Mouse (Mus musculus) macrophage (primary cell): Measurements from ENCODE around the gene Spata32. TPM values are rescaled to one million over a fixed set of nuclear protein-coding genes. Genes with fewer than 3 reads are reported as not detected.

Experiments used
- H3K27ac ChIP-seq: fragments of 350-480 bp; formaldehyde crosslinking; 2 replicates; pipeline ENCODE4 v1.9.0; 2021
- H3K36me3 ChIP-seq: fragments of 350-480 bp; formaldehyde crosslinking; 2 replicates; pipeline ENCODE4 v1.9.0; 2021; ENCODE audit errors: inconsistent target
- H3K4me3 ChIP-seq: fragments of 350-480 bp; formaldehyde crosslinking; 2 replicates; pipeline ENCODE4 v1.9.0; 2021; ENCODE audit errors: inconsistent target
- H3K79me2 ChIP-seq: fragments of 350-480 bp; formaldehyde crosslinking; 2 replicates; pipeline ENCODE4 v1.9.0; 2021; ENCODE audit errors: inconsistent target
- WGBS: methylation state at CpG from one replicate; pipeline ENCODE4 v1.1.7; 2026; ENCODE audit warnings: inconsistent platforms; ENCODE audit not compliant: missing documents; 5-methylcytosine and 5-hydroxymethylcytosine counted together
- polyA plus RNA-seq: library from polyadenylated mRNA; stranded (reverse); fragments of 250-400 nt; gene quantifications from 3 replicates; pipeline ENCODE4 v1.2.4, GENCODE M21; 2018; ENCODE audit warnings: inconsistent platforms

The Spata32 gene
- polyA plus RNA-seq, 1 experiment from 2014 or later: not detected

GRCm38 (mm10) chr11:103202376-103202775, 15.9 kb downstream of the Spata32 start:
- no peak overlapping the region for H3K27ac ChIP-seq
- no peaks in the 10 kb centered on the region for H3K79me2 ChIP-seq
- H3K36me3 ChIP-seq: peaks cover 13% of the 10 kb centered on the region; the same call in 1 of the 2 replicates
- no peak overlapping the region for H3K4me3 ChIP-seq

GRCm38 (mm10) chr11:103201664-103202063, 16.6 kb downstream of the Spata32 start:
- no peaks in the 10 kb centered on the region for H3K79me2 ChIP-seq
- no peak overlapping the region for H3K27ac ChIP-seq
- H3K4me3 ChIP-seq: no peak overlapping the region
- peaks cover 20% of the 10 kb centered on the region; the same call in 1 of the 2 replicates for H3K36me3 ChIP-seq
- 37% methylated on average over 6 of the region's 6 CpGs for WGBS

GRCm38 (mm10) chr11:103198911-103199803, 19.1 kb downstream of the Spata32 start:
- 84% methylated on average over 33 of the region's 59 CpGs for WGBS
- no peak overlapping the region for H3K27ac ChIP-seq
- peaks cover 45% of the 10 kb centered on the region for H3K36me3 ChIP-seq
- H3K79me2 ChIP-seq: no peaks in the 10 kb centered on the region
- no peak overlapping the region for H3K4me3 ChIP-seq

- Histone ChIP-seq H3K36me3 (peaks cover 52% of the 10 kb centered on the region), H3K79me2 (no peaks in the 10 kb centered on the region), H3K27ac (no peak overlapping the region), H3K4me3 (no peak overlapping the region)
- 90% methylated on average over 16 of the region's 16 CpGs for WGBS
These were observed 19.9 kb downstream of the Spata32 start for GRCm38 (mm10) chr11:103198339-103198738.

- Histone ChIP-seq H3K36me3 (peaks cover 60% of the 10 kb centered on the region), H3K79me2 (no peaks in the 10 kb centered on the region), H3K4me3 (no peak overlapping the region), H3K27ac (no peak overlapping the region)
- WGBS: 92% methylated on average over 4 of the region's 4 CpGs
These were observed 20.9 kb downstream of the Spata32 start for GRCm38 (mm10) chr11:103197340-103197739.

GRCm38 (mm10) chr11:103195656-103196055, 22.6 kb downstream of the Spata32 start:
- no peaks in the 10 kb centered on the region for H3K79me2 ChIP-seq
- no peak overlapping the region for H3K27ac ChIP-seq
- no peak overlapping the region for H3K4me3 ChIP-seq
- H3K36me3 ChIP-seq: peaks cover 74% of the 10 kb centered on the region
- WGBS: 94% methylated on average over 5 of the region's 5 CpGs

GRCm38 (mm10) chr11:103195236-103195635, 23.0 kb downstream of the Spata32 start:
- H3K79me2 ChIP-seq: no peaks in the 10 kb centered on the region
- no peak overlapping the region for H3K27ac ChIP-seq
- H3K4me3 ChIP-seq: no peak overlapping the region
- WGBS: 92% methylated on average over 17 of the region's 18 CpGs
- peaks cover 78% of the 10 kb centered on the region for H3K36me3 ChIP-seq

- H3K27ac ChIP-seq: no peak overlapping the region
- H3K79me2 ChIP-seq: no peaks in the 10 kb centered on the region
- H3K36me3 ChIP-seq: peaks cover 91% of the 10 kb centered on the region
- WGBS: 98% methylated on average over 9 of the region's 9 CpGs
- H3K4me3 ChIP-seq: no peak overlapping the region
These were observed 24.4 kb downstream of the Spata32 start for GRCm38 (mm10) chr11:103193825-103194168.

- Histone ChIP-seq H3K4me3 (no peak overlapping the region), H3K79me2 (no peaks in the 10 kb centered on the region), H3K36me3 (peaks cover 91% of the 10 kb centered on the region), H3K27ac (no peak overlapping the region)
- WGBS: 96% methylated on average over 33 of the region's 44 CpGs
These were observed 25.0 kb downstream of the Spata32 start for GRCm38 (mm10) chr11:103192956-103193824.

GRCm38 (mm10) chr11:103192230-103192955, 25.8 kb downstream of the Spata32 start:
- Histone ChIP-seq H3K27ac (no peak overlapping the region), H3K4me3 (no peak overlapping the region), H3K36me3 (peaks cover 89% of the 10 kb centered on the region), H3K79me2 (no peaks in the 10 kb centered on the region)
- 95% methylated on average over 28 of the region's 28 CpGs for WGBS

- no peak overlapping the region for H3K4me3 ChIP-seq
- H3K36me3 ChIP-seq: peaks cover 70% of the 10 kb centered on the region
- 70% methylated on average over 2 of the region's 2 CpGs for WGBS
- no peak overlapping the region for H3K27ac ChIP-seq
- peaks cover 31% of the 10 kb centered on the region for H3K79me2 ChIP-seq
These were observed 33.3 kb downstream of the Spata32 start for GRCm38 (mm10) chr11:103184891-103185290.

- Histone ChIP-seq H3K36me3 (peaks cover 47% of the 10 kb centered on the region), H3K4me3 (no peak overlapping the region), H3K27ac (no peak overlapping the region), H3K79me2 (peaks cover 61% of the 10 kb centered on the region)
- WGBS: 76% methylated on average over 3 of the region's 3 CpGs
These were observed 36.3 kb downstream of the Spata32 start for GRCm38 (mm10) chr11:103181911-103182310.

- H3K4me3 ChIP-seq: no peak overlapping the region
- H3K27ac ChIP-seq: no peak overlapping the region
- peaks cover 42% of the 10 kb centered on the region for H3K36me3 ChIP-seq
- 91% methylated on average over 9 of the region's 9 CpGs for WGBS
- peaks cover 67% of the 10 kb centered on the region for H3K79me2 ChIP-seq
These were observed 36.9 kb downstream of the Spata32 start for GRCm38 (mm10) chr11:103181349-103181748.

GRCm38 (mm10) chr11:103180426-103180825, 37.8 kb downstream of the Spata32 start:
- 94% methylated on average over 1 of the region's 1 CpGs for WGBS
- Histone ChIP-seq H3K4me3 (no peak overlapping the region), H3K36me3 (peaks cover 32% of the 10 kb centered on the region), H3K27ac (no peak overlapping the region), H3K79me2 (peaks cover 76% of the 10 kb centered on the region)
